Mouse (Mus musculus): ENCODE measurements around the gene Dhdh. TPM values are rescaled to one million over a fixed set of nuclear protein-coding genes. Genes with fewer than 3 reads are reported as not detected.
"Not testable (repeated sequence)": the region's sequence is repeated elsewhere in the genome, so short reads cannot be mapped to it uniquely, and the experiment has no call there.

Dhdh gene
- 2.8 and 2.9 TPM in 2 replicates for polyA plus RNA-seq (2014; fragmentation: Nextera tagmentation; extraction: Ambion mirVana)

DNA sequence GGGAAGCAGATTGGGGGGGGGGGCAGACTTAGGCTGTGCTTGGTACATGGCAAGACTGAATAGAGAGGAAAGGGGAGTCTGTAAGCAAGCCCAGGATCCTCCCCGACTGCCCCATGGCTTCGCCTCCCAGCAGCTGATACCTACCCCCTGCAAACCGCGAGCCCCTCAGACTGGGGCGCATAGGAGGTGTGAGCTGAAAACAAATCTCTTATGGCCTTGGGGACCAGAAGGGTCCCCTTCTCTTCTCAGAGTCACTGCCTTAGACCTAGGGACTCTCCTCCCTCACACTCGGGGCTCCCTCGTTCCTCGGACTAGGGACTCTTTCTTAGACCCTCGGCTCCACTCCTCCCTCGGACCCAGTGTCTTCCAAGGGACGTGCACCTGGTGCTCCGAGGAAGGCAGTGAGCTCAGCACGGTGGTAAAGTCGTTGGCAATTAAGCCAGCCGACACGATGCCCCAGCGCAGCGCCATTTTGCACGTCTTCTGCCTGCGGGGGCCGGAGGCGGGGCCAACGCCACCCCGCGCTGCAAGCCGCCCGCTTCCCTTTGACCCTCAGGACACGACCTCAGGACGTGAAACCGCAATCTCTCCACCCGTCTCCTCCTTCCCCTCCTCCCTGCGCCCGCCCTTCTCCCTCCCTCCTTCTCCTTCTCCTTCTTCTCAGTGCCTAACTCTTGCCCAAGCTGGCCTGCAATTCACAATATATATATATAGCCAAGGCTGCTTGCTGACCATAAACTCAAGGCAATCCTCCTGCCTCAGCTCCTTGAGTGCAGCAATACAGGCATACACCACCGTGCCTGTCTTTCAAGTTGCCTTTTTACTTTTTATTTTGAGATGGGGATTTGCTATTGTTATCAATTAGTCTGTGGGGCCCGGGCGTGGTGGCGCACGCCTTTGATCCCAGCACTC lies at the start of gene Dhdh:
Dhdh (minus strand) TSS at position 513 of the 912 bp plus-strand sequence.
- Histone ChIP-seq H3K27ac (ENCODE audit: low read depth, low read length) (peak within 1 kb of the TSS; percentile 49; the same call in 1 of the 2 replicates), H3K9me3 (ENCODE audit: control insufficient read depth, low read length) (no peaks in the 10 kb centered on the region), H3K4me2 (ENCODE audit: low read depth) (peak within 1 kb of the TSS; percentile 63), H3K27me3 (ENCODE audit: control insufficient read depth, insufficient read depth, low read length) (no peaks in the 10 kb centered on the region), H3K4me3 (ENCODE audit: low read depth, low read length) (peak within 1 kb of the TSS; percentile 43), H3K36me3 (ENCODE audit: control insufficient read depth, insufficient read depth, low read length) (peaks cover 5% of the 10 kb centered on the region; the same call in 1 of the 2 replicates), H3K4me1 (ENCODE audit: control insufficient read depth, insufficient read depth, low read length) (no peaks in the 10 kb centered on the region), H3K9ac (ENCODE audit: low read length) (peak within 1 kb of the TSS; percentile 71)
- peak; percentile 71 for DNase-seq (ENCODE audit: low spot score)
- ATAC-seq (ENCODE audit: insufficient read depth, low FRiP score, low TSS enrichment), result peak; percentile 53
- 7% methylated on average over 36 of the region's 38 CpGs for WGBS

DNA sequence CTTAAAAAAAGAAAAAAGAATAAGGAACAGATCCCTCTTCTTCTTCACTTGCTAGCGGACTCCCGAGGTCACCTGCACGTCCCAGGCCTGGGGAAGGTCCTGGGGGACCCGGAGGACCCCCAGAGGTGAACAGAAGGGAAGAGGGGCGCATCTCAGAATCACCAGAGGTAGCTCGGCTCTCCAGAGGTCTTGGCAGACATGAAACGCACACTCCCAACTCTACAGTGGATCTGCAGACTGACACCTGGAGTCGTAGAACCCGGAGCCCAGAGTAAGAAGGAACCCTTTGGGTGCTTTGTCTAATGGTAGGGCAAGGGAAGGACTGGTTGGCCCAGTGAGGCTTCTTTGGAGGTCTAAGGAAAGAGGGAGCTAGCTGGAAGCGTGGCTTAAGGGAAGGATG lies 49.0 kb upstream of the Dhdh start:
- Histone ChIP-seq H3K27ac (ENCODE audit: low read depth, low read length) (no peak overlapping the region), H3K9ac (ENCODE audit: low read length) (no peak overlapping the region), H3K4me1 (ENCODE audit: control insufficient read depth, insufficient read depth, low read length) (no peaks in the 10 kb centered on the region), H3K36me3 (ENCODE audit: control insufficient read depth, insufficient read depth, low read length) (no peaks in the 10 kb centered on the region), H3K4me2 (ENCODE audit: low read depth) (peak overlapping the region; percentile 71), H3K27me3 (ENCODE audit: control insufficient read depth, insufficient read depth, low read length) (no peaks in the 10 kb centered on the region), H3K4me3 (ENCODE audit: low read depth, low read length) (peak overlapping the region; percentile 39), H3K9me3 (ENCODE audit: control insufficient read depth, low read length) (no peaks in the 10 kb centered on the region)
- WGBS, result 76% methylated on average over 10 of the region's 10 CpGs
- no peak for DNase-seq (ENCODE audit: low spot score)
- no peak for ATAC-seq (ENCODE audit: insufficient read depth, low FRiP score, low TSS enrichment)

DNA sequence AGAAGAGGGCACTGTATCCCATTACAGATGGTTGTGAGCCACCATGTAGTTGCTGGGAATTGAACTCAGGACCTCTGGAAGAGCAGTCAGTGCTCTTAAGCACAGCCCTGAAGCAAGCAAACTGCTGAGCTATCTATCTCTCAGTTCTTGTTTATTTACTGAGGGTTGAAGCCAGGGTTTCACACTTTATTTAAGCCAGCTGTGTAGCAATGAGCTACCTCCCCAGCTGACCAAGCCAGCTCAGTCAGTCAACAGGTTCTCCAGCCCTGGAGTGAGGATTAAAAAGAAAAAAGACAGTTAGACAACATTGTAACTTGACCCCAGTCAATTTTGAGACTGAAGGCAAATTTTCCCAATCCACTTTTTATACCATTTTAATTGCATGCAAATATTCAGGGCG lies 47.1 kb upstream of the Dhdh start:
- WGBS, result 77% methylated on average over 1 of the region's 1 CpGs
- DNase-seq (ENCODE audit: low spot score) (no peak), ATAC-seq (ENCODE audit: insufficient read depth, low FRiP score, low TSS enrichment) (no peak)
- Histone ChIP-seq H3K9ac (ENCODE audit: low read length) (no peak overlapping the region), H3K27me3 (ENCODE audit: control insufficient read depth, insufficient read depth, low read length) (no peaks in the 10 kb centered on the region), H3K36me3 (ENCODE audit: control insufficient read depth, insufficient read depth, low read length) (no peaks in the 10 kb centered on the region), H3K4me2 (ENCODE audit: low read depth) (no peak overlapping the region), H3K4me3 (ENCODE audit: low read depth, low read length) (no peak overlapping the region), H3K9me3 (ENCODE audit: control insufficient read depth, low read length) (no peaks in the 10 kb centered on the region), H3K4me1 (ENCODE audit: control insufficient read depth, insufficient read depth, low read length) (no peaks in the 10 kb centered on the region), H3K27ac (ENCODE audit: low read depth, low read length) (no peak overlapping the region)

DNA sequence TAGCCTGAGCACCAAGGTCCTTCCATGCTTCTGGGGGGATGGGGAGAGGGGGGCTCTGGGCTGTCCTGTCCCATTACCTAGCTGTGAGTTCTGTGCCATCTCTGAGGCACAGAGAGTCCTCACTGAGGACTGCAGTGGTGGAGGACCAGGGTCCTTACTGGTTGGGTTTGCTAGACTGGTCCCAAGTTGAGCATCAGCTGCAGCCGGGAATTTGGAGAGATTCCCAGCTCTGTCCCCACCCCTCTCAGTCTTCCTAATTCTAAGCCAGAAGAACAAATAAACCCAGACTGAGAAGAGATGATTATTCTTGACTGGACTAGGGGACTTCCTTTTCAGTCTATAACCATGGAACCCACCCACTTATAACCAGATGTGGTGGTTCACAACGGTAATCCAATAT lies 42.0 kb upstream of the Dhdh start:
- WGBS, result 80% methylated on average over 2 of the region's 2 CpGs
- Histone ChIP-seq H3K27me3 (ENCODE audit: control insufficient read depth, insufficient read depth, low read length) (no peaks in the 10 kb centered on the region), H3K36me3 (ENCODE audit: control insufficient read depth, insufficient read depth, low read length) (no peaks in the 10 kb centered on the region), H3K27ac (ENCODE audit: low read depth, low read length) (no peak overlapping the region), H3K9ac (ENCODE audit: low read length) (no peak overlapping the region), H3K4me3 (ENCODE audit: low read depth, low read length) (no peak overlapping the region), H3K4me2 (ENCODE audit: low read depth) (no peak overlapping the region), H3K4me1 (ENCODE audit: control insufficient read depth, insufficient read depth, low read length) (no peaks in the 10 kb centered on the region), H3K9me3 (ENCODE audit: control insufficient read depth, low read length) (no peaks in the 10 kb centered on the region)
- ATAC-seq (ENCODE audit: insufficient read depth, low FRiP score, low TSS enrichment) (no peak), DNase-seq (ENCODE audit: low spot score) (no peak)

DNA sequence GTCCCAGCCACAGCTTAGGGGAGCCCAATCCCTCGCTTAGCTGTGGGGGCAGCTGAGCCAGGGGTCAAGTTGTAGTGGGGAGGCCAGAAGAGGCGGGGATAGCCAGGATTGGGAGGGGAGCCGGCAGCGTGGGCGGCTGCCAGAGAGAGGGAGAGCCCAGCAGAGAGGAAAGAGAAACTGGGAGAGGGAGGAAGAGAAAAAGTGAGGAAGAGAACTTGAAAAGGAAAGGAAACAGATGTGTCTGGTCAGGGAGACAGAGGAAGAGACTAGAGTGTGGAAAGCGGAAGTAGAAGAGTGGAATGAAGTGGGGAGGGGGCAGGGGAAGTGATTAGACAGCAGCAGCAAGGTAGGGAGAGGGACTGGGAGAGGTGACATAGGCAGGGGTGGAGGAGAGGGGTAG lies 40.9 kb upstream of the Dhdh start:
- no peak overlapping the region for H3K4me2 ChIP-seq (ENCODE audit: low read depth)
- no peaks in the 10 kb centered on the region; the same call in 1 of the 2 replicates for H3K36me3 ChIP-seq (ENCODE audit: control insufficient read depth, insufficient read depth, low read length)
- no peaks in the 10 kb centered on the region for H3K9me3 ChIP-seq (ENCODE audit: control insufficient read depth, low read length)
- no peak overlapping the region for H3K27ac ChIP-seq (ENCODE audit: low read depth, low read length)
- peaks cover 7% of the 10 kb centered on the region for H3K4me1 ChIP-seq (ENCODE audit: control insufficient read depth, insufficient read depth, low read length)
- H3K27me3 ChIP-seq (ENCODE audit: control insufficient read depth, insufficient read depth, low read length), result no peaks in the 10 kb centered on the region
- no peak for ATAC-seq (ENCODE audit: insufficient read depth, low FRiP score, low TSS enrichment)
- H3K4me3 ChIP-seq (ENCODE audit: low read depth, low read length), result no peak overlapping the region
- no peak for DNase-seq (ENCODE audit: low spot score)
- H3K9ac ChIP-seq (ENCODE audit: low read length), result no peak overlapping the region
- WGBS, result 36% methylated on average over 6 of the region's 6 CpGs

DNA sequence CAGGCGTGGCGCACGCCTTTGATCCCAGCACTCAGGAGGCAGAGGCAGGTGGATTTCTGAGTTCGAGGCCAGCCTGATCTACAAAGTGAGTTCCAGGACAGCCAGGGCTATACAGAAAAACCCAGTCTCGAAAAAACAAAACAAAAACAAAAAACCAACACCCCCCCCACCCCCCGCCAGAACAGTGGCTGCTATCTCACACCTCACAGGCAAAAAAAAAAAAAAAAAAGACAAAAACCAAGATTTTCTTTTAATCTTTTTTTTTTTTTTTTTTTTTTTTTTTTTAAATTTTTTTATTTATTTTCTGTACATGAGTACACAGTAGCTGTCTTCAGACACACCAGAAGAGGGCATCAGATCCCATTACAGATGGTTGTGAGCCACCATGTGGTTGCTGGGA lies 38.6 kb upstream of the Dhdh start:
- H3K9me3 ChIP-seq (ENCODE audit: control insufficient read depth, low read length); H3K9ac ChIP-seq (ENCODE audit: low read length); H3K36me3 ChIP-seq (ENCODE audit: control insufficient read depth, insufficient read depth, low read length); H3K27ac ChIP-seq (ENCODE audit: low read depth, low read length); DNase-seq (ENCODE audit: low spot score); H3K4me2 ChIP-seq (ENCODE audit: low read depth); ATAC-seq (ENCODE audit: insufficient read depth, low FRiP score, low TSS enrichment); H3K4me3 ChIP-seq (ENCODE audit: low read depth, low read length); H3K27me3 ChIP-seq (ENCODE audit: control insufficient read depth, insufficient read depth, low read length); H3K4me1 ChIP-seq (ENCODE audit: control insufficient read depth, insufficient read depth, low read length): not testable (repeated sequence)
- WGBS, result 87% methylated on average over 6 of the region's 6 CpGs

DNA sequence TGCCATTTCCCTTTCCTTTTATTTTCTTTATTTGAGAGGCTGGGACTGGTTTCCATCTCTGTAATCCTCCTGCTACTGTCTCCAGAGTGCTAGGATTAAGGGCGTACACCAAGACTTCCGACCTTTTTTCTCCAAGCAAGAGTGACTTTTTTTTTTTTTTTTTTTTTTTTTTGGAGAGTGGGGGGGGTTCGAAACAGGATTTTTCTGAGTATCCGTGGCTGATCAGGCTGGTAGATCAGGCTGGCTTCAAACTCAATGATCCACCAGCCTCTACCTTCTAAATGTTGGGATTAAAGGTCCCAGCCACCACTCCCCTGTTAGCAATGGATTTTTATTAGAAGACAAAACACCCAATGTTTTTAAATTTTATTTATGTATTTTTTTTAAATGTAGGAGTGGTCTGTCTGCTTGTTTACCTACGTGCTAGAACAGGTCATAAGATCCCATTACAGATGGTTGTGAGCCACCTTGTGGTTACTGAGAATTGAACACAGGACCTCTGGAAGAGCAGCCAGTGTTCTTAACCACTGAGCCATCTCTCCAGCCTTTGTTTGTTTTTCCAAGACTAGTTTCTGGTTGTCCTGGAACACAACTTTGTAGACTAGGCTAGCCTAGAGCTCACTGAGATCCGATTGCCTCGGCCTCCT lies 38.0 kb upstream of the Dhdh start:
- DNase-seq (ENCODE audit: low spot score), result no peak
- peak overlapping the region; percentile 65 for H3K4me2 ChIP-seq (ENCODE audit: low read depth)
- 25% methylated on average over 7 of the region's 7 CpGs for WGBS
- H3K4me1 ChIP-seq (ENCODE audit: control insufficient read depth, insufficient read depth, low read length), result peaks cover 7% of the 10 kb centered on the region
- H3K4me3 ChIP-seq (ENCODE audit: low read depth, low read length), result peak overlapping the region; percentile 63
- no peak for ATAC-seq (ENCODE audit: insufficient read depth, low FRiP score, low TSS enrichment)
- H3K36me3 ChIP-seq (ENCODE audit: control insufficient read depth, insufficient read depth, low read length), result peaks cover 2% of the 10 kb centered on the region
- peak overlapping the region; percentile 60; the same call in 1 of the 2 replicates for H3K27ac ChIP-seq (ENCODE audit: low read depth, low read length)
- H3K27me3 ChIP-seq (ENCODE audit: control insufficient read depth, insufficient read depth, low read length), result no peaks in the 10 kb centered on the region
- peak overlapping the region; percentile 83 for H3K9ac ChIP-seq (ENCODE audit: low read length)
- no peaks in the 10 kb centered on the region for H3K9me3 ChIP-seq (ENCODE audit: control insufficient read depth, low read length)

DNA sequence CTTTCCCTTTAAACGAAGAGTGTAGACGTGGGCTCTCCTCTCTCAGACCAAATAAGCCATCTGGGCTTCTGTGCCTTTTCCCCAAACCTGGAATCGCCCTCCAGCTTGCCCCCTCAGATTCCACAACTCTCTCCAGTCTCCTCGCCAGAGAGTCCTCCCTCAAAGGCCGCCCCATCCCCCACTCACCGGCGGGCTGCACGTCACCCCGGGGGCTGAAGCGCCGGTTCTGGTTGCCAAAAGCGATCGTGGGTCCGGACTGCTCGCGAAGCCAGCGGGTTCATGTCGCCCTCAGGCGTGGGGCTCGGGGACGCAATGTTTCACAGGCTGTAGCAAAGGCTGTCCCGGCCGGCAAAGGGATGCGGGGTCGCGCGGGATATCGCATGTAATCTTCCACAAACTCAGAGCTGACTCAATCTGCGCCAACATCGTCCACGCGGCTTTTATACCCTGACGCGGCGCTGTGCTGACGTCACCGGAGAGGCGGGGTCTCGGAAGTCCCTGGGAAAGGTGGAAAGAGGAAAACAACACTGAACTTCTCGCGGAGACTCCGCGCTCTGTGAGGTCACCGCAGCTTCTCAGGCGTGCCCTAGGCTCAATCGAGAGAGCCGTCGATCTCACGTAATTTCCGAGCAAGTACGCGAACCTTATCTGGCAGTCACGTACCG lies 37.3 kb upstream of the Dhdh start, which contains the start of the genes Ppp1r15a and Plekha4:
Ppp1r15a (minus strand) TSS at position 460 of the 665 bp plus-strand sequence.
Plekha4 (plus strand) TSS at position 522 of the 665 bp plus-strand sequence.
- Histone ChIP-seq H3K9me3 (ENCODE audit: control insufficient read depth, low read length) (no peaks in the 10 kb centered on the region), H3K27me3 (ENCODE audit: control insufficient read depth, insufficient read depth, low read length) (no peaks in the 10 kb centered on the region), H3K4me1 (ENCODE audit: control insufficient read depth, insufficient read depth, low read length) (peaks cover 7% of the 10 kb centered on the region), H3K4me2 (ENCODE audit: low read depth) (peak within 1 kb of the TSS; percentile 65), H3K27ac (ENCODE audit: low read depth, low read length) (peak within 1 kb of the TSS; percentile 60), H3K9ac (ENCODE audit: low read length) (peak within 1 kb of the TSS; percentile 83), H3K4me3 (ENCODE audit: low read depth, low read length) (peak within 1 kb of the TSS; percentile 63), H3K36me3 (ENCODE audit: control insufficient read depth, insufficient read depth, low read length) (peaks cover 2% of the 10 kb centered on the region)
- DNase-seq (ENCODE audit: low spot score) (peak; percentile 95), ATAC-seq (ENCODE audit: insufficient read depth, low FRiP score, low TSS enrichment) (peak; percentile 75)
- under 1% methylated on average over 54 of the region's 54 CpGs for WGBS

All from neural tube, embryonic 11.5 days (tissue).